Mouse (Mus musculus) heart, embryonic 14.5 days (tissue): Measurements from ENCODE around the gene Exoc2. TPM values are rescaled to one million over a fixed set of nuclear protein-coding genes. Genes with fewer than 3 reads are reported as not detected.

Source experiments
- ATAC-seq: fragments of 200-750 bp; cut with Nextera tagmentation; 2 replicates; pipeline ENCODE4 v1.8.0; 2017; ENCODE audit warnings: low read depth, moderate TSS enrichment; ENCODE audit not compliant: insufficient number of reproducible peaks, insufficient read depth, low FRiP score
- H3K27ac ChIP-seq, 2 experiments: fragments of 200-500 bp in 1 of 2; fragments of 300-500 bp in 1 of 2; sonication (generic) in 1 of 2; replicated peaks in 1 of 2; 2 replicates each; pipeline ENCODE4 v1.5.1; 2012 to 2014; ENCODE audit warnings: low read depth in 2 of 2, low read length in 2 of 2, control low read depth in 1 of 2, mild to moderate bottlenecking in 1 of 2, mixed read lengths in 1 of 2; ENCODE audit not compliant: control insufficient read depth in 1 of 2, insufficient read depth in 1 of 2
- H3K27me3 ChIP-seq: fragments of 300-500 bp; sonication (generic); 2 replicates; pipeline ENCODE4 v1.6.1; 2014; ENCODE audit warnings: mild to moderate bottlenecking, low read length, control low read depth; ENCODE audit not compliant: control insufficient read depth, insufficient read depth
- H3K36me3 ChIP-seq: fragments of 300-500 bp; sonication (generic); 2 replicates; pipeline ENCODE4 v1.6.1; 2014; ENCODE audit warnings: mild to moderate bottlenecking, control low read depth, low read length, mixed read lengths; ENCODE audit not compliant: control insufficient read depth, insufficient read depth
- H3K4me1 ChIP-seq, 2 experiments: fragments of 200-500 bp in 1 of 2; fragments of 300-500 bp in 1 of 2; sonication (generic) in 1 of 2; 2 replicates each; pipeline ENCODE4 v1.6.1; 2012 to 2014; ENCODE audit warnings: low read length in 2 of 2, control low read depth in 1 of 2, mixed read lengths in 1 of 2; ENCODE audit not compliant: control insufficient read depth in 2 of 2, insufficient read depth in 2 of 2
- H3K4me2 ChIP-seq: fragments of 300-500 bp; sonication (generic); 2 replicates; pipeline ENCODE4 v1.6.1; 2014; ENCODE audit warnings: mild to moderate bottlenecking, low read length
- H3K4me3 ChIP-seq, 2 experiments: fragments of 200-500 bp in 1 of 2; fragments of 300-500 bp in 1 of 2; sonication (generic) in 1 of 2; 2 replicates each; pipeline ENCODE4 v1.5.1; 2012 to 2014; ENCODE audit warnings: low read length in 2 of 2, mild to moderate bottlenecking in 2 of 2, control low read depth in 1 of 2, low read depth in 1 of 2, moderate library complexity in 1 of 2; ENCODE audit not compliant: control insufficient read depth in 1 of 2, insufficient read depth in 1 of 2
- H3K9ac ChIP-seq: fragments of 300-500 bp; sonication (generic); 2 replicates; pipeline ENCODE4 v1.6.1; 2014; ENCODE audit warnings: mild to moderate bottlenecking, low read length
- H3K9me3 ChIP-seq: fragments of 300-500 bp; sonication (generic); 2 replicates; pipeline ENCODE4 v1.6.1; 2016; ENCODE audit warnings: low read length, control low read depth; ENCODE audit not compliant: control insufficient read depth
- WGBS: fragments of 180-500 bp; shearing (Covaris S2); extraction: QIAGEN DNeasy Blood & Tissue Kit; methylation state at CpG from one replicate; pipeline ENCODE4 v1.1.7; 2014; 5-methylcytosine and 5-hydroxymethylcytosine counted together
- polyA plus RNA-seq: library from polyadenylated mRNA; unstranded; fragments of >200 nt; fragmentation: Nextera tagmentation; extraction: Ambion mirVana; gene quantifications from 2 replicates; pipeline ENCODE4 v1.2.1, GENCODE M21; 2014

Gene Exoc2
- polyA plus RNA-seq, 1 experiment from 2014 or later: 23.9 TPM

- no peaks in the 10 kb centered on the region for H3K27me3 ChIP-seq
- no peak overlapping the region for H3K9ac ChIP-seq
- no peaks in the 10 kb centered on the region for H3K9me3 ChIP-seq
- H3K36me3 ChIP-seq: no peaks in the 10 kb centered on the region
- no peak overlapping the region for H3K4me2 ChIP-seq
- H3K27ac ChIP-seq: no peak overlapping the region
- no peak overlapping the region for H3K4me3 ChIP-seq
- no peak for ATAC-seq
- no peaks in the 10 kb centered on the region for H3K4me1 ChIP-seq
- WGBS: 89% methylated on average over 5 of the region's 5 CpGs
Measured at GRCm38 (mm10) chr13:30802336-30802955, 171.4 kb downstream of the Exoc2 start.

GRCm38 (mm10) chr13:30801886-30802285 lies 172.0 kb downstream of the Exoc2 start:
- Histone ChIP-seq H3K4me2 (no peak overlapping the region), H3K27me3 (no peaks in the 10 kb centered on the region), H3K36me3 (no peaks in the 10 kb centered on the region), H3K9me3 (no peaks in the 10 kb centered on the region), H3K4me3 (no peak overlapping the region), H3K4me1 (no peaks in the 10 kb centered on the region), H3K27ac (no peak overlapping the region), H3K9ac (no peak overlapping the region)
- WGBS: 81% methylated on average over 4 of the region's 4 CpGs
- ATAC-seq: no peak

GRCm38 (mm10) chr13:30795960-30796359 lies 177.9 kb downstream of the Exoc2 start:
- Histone ChIP-seq H3K4me2 (no peak overlapping the region), H3K36me3 (no peaks in the 10 kb centered on the region), H3K27me3 (no peaks in the 10 kb centered on the region), H3K4me1 (peaks cover 8 to 13% of the 10 kb centered on the region in 2 experiments; a peak in 2 of 4 replicates), H3K27ac (no peak overlapping the region), H3K4me3 (no peak overlapping the region), H3K9ac (no peak overlapping the region), H3K9me3 (no peaks in the 10 kb centered on the region)
- no peak for ATAC-seq
- WGBS: 78% methylated on average over 4 of the region's 4 CpGs

- Histone ChIP-seq H3K27me3 (no peaks in the 10 kb centered on the region), H3K9ac (no peak overlapping the region), H3K27ac (no peak overlapping the region), H3K4me1 (peaks cover 8 to 13% of the 10 kb centered on the region in 2 experiments; a peak in 2 of 4 replicates), H3K4me2 (no peak overlapping the region), H3K36me3 (no peaks in the 10 kb centered on the region), H3K4me3 (no peak overlapping the region), H3K9me3 (no peaks in the 10 kb centered on the region)
- ATAC-seq: no peak
- WGBS: 54% methylated on average over 5 of the region's 5 CpGs
Measured at GRCm38 (mm10) chr13:30793616-30794015, 180.3 kb downstream of the Exoc2 start.

- Histone ChIP-seq H3K4me2 (no peak overlapping the region), H3K9me3 (no peaks in the 10 kb centered on the region), H3K4me3 (no peak overlapping the region), H3K4me1 (peaks cover 8 to 13% of the 10 kb centered on the region in 2 experiments; a peak in 2 of 4 replicates), H3K9ac (no peak overlapping the region), H3K27ac (no peak overlapping the region), H3K27me3 (no peaks in the 10 kb centered on the region), H3K36me3 (no peaks in the 10 kb centered on the region)
- ATAC-seq: no peak
- 87% methylated on average over 4 of the region's 4 CpGs for WGBS
Measured at GRCm38 (mm10) chr13:30793196-30793595, 180.7 kb downstream of the Exoc2 start.

- Histone ChIP-seq H3K4me2 (no peak overlapping the region), H3K9me3 (no peaks in the 10 kb centered on the region), H3K27me3 (no peaks in the 10 kb centered on the region), H3K9ac (no peak overlapping the region), H3K4me3 (no peak overlapping the region), H3K27ac (no peak overlapping the region), H3K36me3 (no peaks in the 10 kb centered on the region), H3K4me1 (peaks cover 8 to 13% of the 10 kb centered on the region in 2 experiments; a peak in 2 of 4 replicates)
- ATAC-seq: no peak
- WGBS: 20% methylated on average over 3 of the region's 3 CpGs
Measured at GRCm38 (mm10) chr13:30792741-30793140, 181.2 kb downstream of the Exoc2 start.

- no peak overlapping the region for H3K27ac ChIP-seq
- ATAC-seq: no peak
- no peak overlapping the region for H3K4me2 ChIP-seq
- H3K9ac ChIP-seq: no peak overlapping the region
- H3K27me3 ChIP-seq: no peaks in the 10 kb centered on the region
- no peak overlapping the region for H3K4me3 ChIP-seq
- H3K9me3 ChIP-seq: no peaks in the 10 kb centered on the region
- peaks cover 8 to 13% of the 10 kb centered on the region in 2 experiments; a peak in 2 of 4 replicates for H3K4me1 ChIP-seq
- no peaks in the 10 kb centered on the region for H3K36me3 ChIP-seq
- 53% methylated on average over 9 of the region's 9 CpGs for WGBS
Measured at GRCm38 (mm10) chr13:30792308-30792707, 181.6 kb downstream of the Exoc2 start.

GRCm38 (mm10) chr13:30790016-30790415 lies 183.9 kb downstream of the Exoc2 start:
- ATAC-seq: no peak
- no peaks in the 10 kb centered on the region for H3K9me3 ChIP-seq
- H3K27ac ChIP-seq: no peak overlapping the region
- H3K4me1 ChIP-seq: peaks cover 22 to 24% of the 10 kb centered on the region in 2 experiments
- H3K9ac ChIP-seq: no peak overlapping the region
- WGBS: 74% methylated on average over 5 of the region's 5 CpGs
- H3K36me3 ChIP-seq: no peaks in the 10 kb centered on the region
- H3K27me3 ChIP-seq: no peaks in the 10 kb centered on the region
- no peak overlapping the region for H3K4me2 ChIP-seq
- H3K4me3 ChIP-seq: no peak overlapping the region
